In the genomic region with DNA sequence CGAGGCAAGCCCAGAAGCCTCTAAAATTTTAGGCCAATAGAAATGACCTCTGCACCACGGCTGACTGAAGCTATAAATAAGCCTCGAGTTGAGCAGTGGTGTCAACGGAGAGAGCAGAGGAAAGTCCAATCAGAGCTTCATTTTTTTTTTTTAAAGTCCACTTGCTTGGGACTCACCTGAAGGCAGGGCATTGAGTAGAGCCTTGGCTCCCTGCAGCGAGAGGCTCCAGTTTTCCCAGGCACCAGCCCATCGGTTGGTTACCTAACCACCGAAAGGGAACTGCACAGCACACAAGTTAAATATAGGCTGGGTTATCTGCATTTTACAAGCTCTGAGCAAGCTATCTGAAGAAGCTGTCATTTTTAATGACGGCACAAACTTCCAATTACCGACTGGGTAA, we compare ENCODE assay signal across 15 mouse cellular contexts. TPM values are rescaled to one million over a fixed set of nuclear protein-coding genes. Genes with fewer than 3 reads are reported as not detected.
DNase-seq lines count a peak whose midpoint lies in the region; ATAC-seq and TF ChIP-seq lines count a peak whose summit lies in the region.
"Had no signal": no experiment of that assay in that cellular context is flagged by ENCODE, and none has a peak within 500 bp of the region (broad histone marks: within the 10 kb centered on the region; RNA-seq: fewer than 3 reads in every experiment).

No protein-coding gene starts in this region.

- ATAC-seq in heart, postnatal 0 days (ENCODE audit: insufficient read depth, low read depth) = peak; percentile 49
- ATAC-seq in megakaryocyte, adult 5-6 weeks (ENCODE audit: poor library complexity, severe bottlenecking) = no peak
- ATAC-seq: Patski had no signal

- H3K9me3 ChIP-seq in MEL (replicated peaks; ENCODE audit: insufficient read depth, low read length) = no peaks in the 10 kb centered on the region
- H3K9me3 ChIP-seq in heart, postnatal 0 days (replicated peaks; ENCODE audit: control insufficient read depth, low read length) = no peaks in the 10 kb centered on the region
- H3K9me3 ChIP-seq: embryonic facial prominence, embryonic 15.5 days; hindbrain, embryonic 13.5 days; liver, embryonic 13.5 days; midbrain, embryonic 10.5 days had no signal

- intact Hi-C loops in left cerebral cortex, postnatal 36 days (cut with DNase I) = loop anchor here (5.0 kb wide), 2 partner anchors 63 to 303 kb away; no protein-coding TSS in a partner anchor

- no peak overlapping the region for H3K27ac ChIP-seq in MEL (ENCODE audit: control insufficient read depth, low read depth, low read length)
- peak overlapping the region; percentile 88 for H3K27ac ChIP-seq in heart, postnatal 0 days (ENCODE audit: low read depth)
- H3K27ac ChIP-seq: embryonic facial prominence, embryonic 15.5 days; liver, embryonic 13.5 days; midbrain, embryonic 10.5 days had no signal

- TF ChIP-seq CTCF in MEL (IDR thresholded peaks at IDR 0.05 in 2 of 3, conservative IDR thresholded peaks at IDR 0.05 in 1 of 3; ENCODE audit: control insufficient read depth in 1 of 3, insufficient read depth in 1 of 3, low read depth in 2 of 3, low read length in 3 of 3, poor library complexity in 1 of 3, severe bottlenecking in 1 of 3) = no peak
- no peak for TF ChIP-seq CTCF in heart, postnatal 0 days (IDR thresholded peaks at IDR 0.05; ENCODE audit: low read depth)

- TF ChIP-seq POLR2A in MEL (IDR thresholded peaks at IDR 0.05; ENCODE audit: control insufficient read depth in 1 of 2, insufficient read depth in 1 of 2, low read depth in 1 of 2, low read length in 2 of 2, poor library complexity in 1 of 2) = no peak

- H3K4me3 ChIP-seq in MEL (ENCODE audit: control insufficient read depth in 1 of 2, insufficient read depth in 1 of 2, low read depth in 2 of 2, low read length in 2 of 2) = peak overlapping the region in 1 of 2 experiments; percentile 37; a peak in 1 of 4 replicates
- H3K4me3 ChIP-seq in heart, postnatal 0 days (ENCODE audit: low read depth, low read length) = no peak overlapping the region
- H3K4me3 ChIP-seq: embryonic facial prominence, embryonic 15.5 days; hindbrain, embryonic 13.5 days; liver, embryonic 13.5 days; midbrain, embryonic 10.5 days had no signal

- TF ChIP-seq RAD21 in MEL (IDR thresholded peaks at IDR 0.05; ENCODE audit: low read depth, low read length) = no peak; the same call in 1 of the 2 replicates

- DNase-seq in kidney, adult 18-20 months = peak; percentile 42
- no peak for DNase-seq in kidney, postnatal 10 days
- DNase-seq in A20 (ENCODE audit: low read depth, low spot score) (peak; percentile 42), MEL (ENCODE audit: low read depth, low spot score) (peak; percentile 77)
- peak; percentile 67 for DNase-seq in heart, postnatal 0 days (ENCODE audit: low spot score)
- DNase-seq in left cerebral cortex, postnatal 36 days (ENCODE audit: low spot score in 2 of 2) = no peak
- DNase-seq: cerebellum, adult 18-20 months; gastrocnemius, postnatal 10 days; liver, embryonic 13.5 days; right cerebral cortex, postnatal 4 days had no signal

- H3K27me3 ChIP-seq in MEL (ENCODE audit: control insufficient read depth in 1 of 2, insufficient read depth in 2 of 2, low read length in 2 of 2) = no peaks in the 10 kb centered on the region
- H3K27me3 ChIP-seq in heart, postnatal 0 days (ENCODE audit: control insufficient read depth, insufficient read depth, low read length) = no peaks in the 10 kb centered on the region
- H3K27me3 ChIP-seq: Patski had no signal

- peak; percentile 81 to 86 for TF ChIP-seq EP300 in MEL (IDR thresholded peaks at IDR 0.05; ENCODE audit: low read depth in 1 of 2, low read length in 2 of 2)
- TF ChIP-seq EP300 in heart, postnatal 0 days (IDR thresholded peaks at IDR 0.05; ENCODE audit: low read depth) = peak; percentile 69; the same call in 1 of the 2 replicates

- H3K36me3 ChIP-seq in MEL (ENCODE audit: control insufficient read depth in 1 of 2, insufficient read depth in 2 of 2, low read length in 2 of 2) = peaks cover 0 to 11% of the 10 kb centered on the region in 2 experiments; a peak in 2 of 4 replicates
- peaks cover 4% of the 10 kb centered on the region for H3K36me3 ChIP-seq in heart, postnatal 0 days (replicated peaks; ENCODE audit: control insufficient read depth, insufficient read depth, low read length)
- H3K36me3 ChIP-seq: hindbrain, embryonic 13.5 days had no signal

- H3K4me1 ChIP-seq in MEL (ENCODE audit: control insufficient read depth in 1 of 2, insufficient read depth in 2 of 2, low read length in 2 of 2) = peaks cover 10 to 20% of the 10 kb centered on the region in 2 experiments
- peaks cover 55% of the 10 kb centered on the region for H3K4me1 ChIP-seq in heart, postnatal 0 days (ENCODE audit: control insufficient read depth, insufficient read depth)

- no peaks in the 10 kb centered on the region for H3K79me2 ChIP-seq in MEL (ENCODE audit: control insufficient read depth, insufficient read depth, low read length, poor library complexity)

- H3K9ac ChIP-seq in MEL (ENCODE audit: control insufficient read depth, low read depth, low read length, poor library complexity, severe bottlenecking) = no peak overlapping the region
- H3K9ac ChIP-seq in heart, postnatal 0 days (replicated peaks; ENCODE audit: low read depth, low read length) = no peak overlapping the region; the same call in 1 of the 2 replicates
- H3K9ac ChIP-seq: embryonic facial prominence, embryonic 15.5 days; hindbrain, embryonic 13.5 days; liver, embryonic 13.5 days had no signal

- WGBS in heart, postnatal 0 days = 22% methylated on average over 9 of the region's 9 CpGs

- peak overlapping the region; percentile 20; the same call in 1 of the 2 replicates for H3K4me2 ChIP-seq in heart, postnatal 0 days (ENCODE audit: low read depth, low read length)
- H3K4me2 ChIP-seq: embryonic facial prominence, embryonic 15.5 days; liver, embryonic 13.5 days had no signal

TF ChIP-seq in MEL, 35 proteins besides CTCF, POLR2A, EP300 and RAD21 (continues in another document):
- TF ChIP-seq MAZ (IDR thresholded peaks at IDR 0.05; ENCODE audit: low read depth, low read length) (peak; percentile 55; the same call in 1 of the 2 replicates), KAT2A (conservative IDR thresholded peaks at IDR 0.05; ENCODE audit: low read depth, low read length) (0 out of 2 replicates have a peak, but pooled peaks have one; percentile 23), SMC3 (IDR thresholded peaks at IDR 0.05; ENCODE audit: low read depth, low read length) (peak; percentile 28; the same call in 1 of the 2 replicates), MEF2A (IDR thresholded peaks at IDR 0.05; ENCODE audit: extremely low read depth, insufficient replicate concordance, low read depth, low read length, poor library complexity, severe bottlenecking) (peak; percentile 96), UBTF (IDR thresholded peaks at IDR 0.05; ENCODE audit: borderline replicate concordance, insufficient read depth, low read depth, low read length) (no peak), MYC (IDR thresholded peaks at IDR 0.05; ENCODE audit: low read depth, low read length) (peak; percentile 50; the same call in 1 of the 2 replicates), GABPA (IDR thresholded peaks at IDR 0.05; ENCODE audit: low read depth, low read length) (no peak), NRF1 (IDR thresholded peaks at IDR 0.05; ENCODE audit: insufficient read depth, low read depth, low read length, poor library complexity, severe bottlenecking) (0 out of 2 replicates have a peak, but pooled peaks have one; percentile 18), ELF1 (IDR thresholded peaks at IDR 0.05; ENCODE audit: low read depth, low read length) (no peak), MAFK (IDR thresholded peaks at IDR 0.05; ENCODE audit: borderline replicate concordance, low read depth, low read length) (no peak), TAL1 (IDR thresholded peaks at IDR 0.05; ENCODE audit: low read length) (no peak), USF1 (IDR thresholded peaks at IDR 0.05; ENCODE audit: low read depth, low read length) (no peak), E2F4 (IDR thresholded peaks at IDR 0.05; ENCODE audit: borderline replicate concordance, low read depth, low read length) (no peak), SIN3A (IDR thresholded peaks at IDR 0.05; ENCODE audit: low read length) (peak; percentile 80), NELFE (IDR thresholded peaks at IDR 0.05; ENCODE audit: low read depth, low read length) (no peak), ZC3H11A (IDR thresholded peaks at IDR 0.05; ENCODE audit: low read depth, low read length) (0 out of 2 replicates have a peak, but pooled peaks have one; percentile 25), POLR2AphosphoS2 (IDR thresholded peaks at IDR 0.05; ENCODE audit: low read length) (no peak), POLR2AphosphoS5 (IDR thresholded peaks at IDR 0.05; ENCODE audit: borderline replicate concordance, low read depth, low read length) (no peak), ZNF384 (IDR thresholded peaks at IDR 0.05; ENCODE audit: low read depth, low read length) (no peak), TCF12 (IDR thresholded peaks at IDR 0.05; ENCODE audit: low read depth, low read length) (peak; percentile 59), ZMIZ1 (IDR thresholded peaks at IDR 0.05; ENCODE audit: low read depth, low read length) (no peak), RCOR1 (IDR thresholded peaks at IDR 0.05; ENCODE audit: low read depth, low read length) (peak; percentile 81), BHLHE40 (IDR thresholded peaks at IDR 0.05; ENCODE audit: borderline replicate concordance, low read depth, low read length) (peak; percentile 43; the same call in 1 of the 2 replicates), TBP (IDR thresholded peaks at IDR 0.05; ENCODE audit: low read depth, low read length) (no peak)

RNA-seq across cellular contexts. Expression of a gene that starts 53.3 kb away (rescaled TPM):
- 242 and 267 TPM in 2 replicates for total RNA-seq in MEL (2012; rRNA removed)
- 100 to 1,000 TPM; 179 to 481 TPM for polyA plus RNA-seq in MEL (2012; ENCODE audit: insufficient read depth in 1 of 2, insufficient read length in 2 of 2, low read depth in 1 of 2, low replicate concordance in 2 of 2, missing spikeins in 1 of 2)
- total RNA-seq in heart, postnatal 0 days (2014; rRNA removed; ENCODE audit: low replicate concordance) = 115 and 118 TPM in 2 replicates
- polyA plus RNA-seq in heart, postnatal 0 days (2015; fragmentation: Nextera tagmentation; extraction: Ambion mirVana) = 62.9 and 66.9 TPM in 2 replicates
- 37.2 and 37.6 TPM in 2 replicates for total RNA-seq in megakaryocyte, adult 5-6 weeks (2015)
- 126 and 129 TPM in 2 replicates for total RNA-seq in megakaryocyte, adult 5-6 weeks (2017)
- 10 to 100 TPM; 44.0 to 47.1 TPM for total RNA-seq in left cerebral cortex, postnatal 36 days (2021)

RNA-seq across cellular contexts. Expression of a gene that starts 53.4 kb away (rescaled TPM):
- 11.4 and 12.8 TPM in 2 replicates for total RNA-seq in MEL (2012; rRNA removed)
- polyA plus RNA-seq in MEL (2012; ENCODE audit: insufficient read depth in 1 of 2, insufficient read length in 2 of 2, low read depth in 1 of 2, low replicate concordance in 2 of 2, missing spikeins in 1 of 2) = 1 to 10 TPM in 1 of 2 experiments, not detected in 1; 9.6 TPM
- total RNA-seq in heart, postnatal 0 days (2014; rRNA removed; ENCODE audit: low replicate concordance) = 13.1 and 19.7 TPM in 2 replicates
- 13.2 and 14.8 TPM in 2 replicates for polyA plus RNA-seq in heart, postnatal 0 days (2015; fragmentation: Nextera tagmentation; extraction: Ambion mirVana)
- total RNA-seq in megakaryocyte, adult 5-6 weeks (2015) = 1.9 and 4.9 TPM in 2 replicates
- 6.5 and 12.7 TPM in 2 replicates for total RNA-seq in megakaryocyte, adult 5-6 weeks (2017)
- 10 to 100 TPM; 13.2 to 16.4 TPM for total RNA-seq in left cerebral cortex, postnatal 36 days (2021)

Comparison
In these comparisons a context has a peak if more than half of its experiments do, and no peak if none do; other contexts are left out.
1. DNase-seq: peak in kidney, adult 18-20 months (single experiment), A20 (single experiment), MEL (single experiment) and heart, postnatal 0 days (single experiment); none in kidney, postnatal 10 days (single experiment) and left cerebral cortex, postnatal 36 days (0 of 2).